Mouse (Mus musculus) lung, adult 2 months (tissue): ENCODE results near the gene Pprc1.

Source experiments
- CTCF ChIP-seq: fragments of 200-500 bp; IDR thresholded peaks from 2 replicates; pipeline ENCODE4 v1.5.1; 2011; ENCODE audit warnings: mild to moderate bottlenecking, low read length, control low read depth; ENCODE audit not compliant: insufficient read depth
- POLR2A ChIP-seq: fragments of 200-500 bp; IDR thresholded peaks from 2 replicates; pipeline ENCODE4 v1.6.1; 2011; ENCODE audit warnings: low read depth, mild to moderate bottlenecking, control low read depth, low read length, borderline replicate concordance; ENCODE audit errors: extremely low read depth

DNA sequence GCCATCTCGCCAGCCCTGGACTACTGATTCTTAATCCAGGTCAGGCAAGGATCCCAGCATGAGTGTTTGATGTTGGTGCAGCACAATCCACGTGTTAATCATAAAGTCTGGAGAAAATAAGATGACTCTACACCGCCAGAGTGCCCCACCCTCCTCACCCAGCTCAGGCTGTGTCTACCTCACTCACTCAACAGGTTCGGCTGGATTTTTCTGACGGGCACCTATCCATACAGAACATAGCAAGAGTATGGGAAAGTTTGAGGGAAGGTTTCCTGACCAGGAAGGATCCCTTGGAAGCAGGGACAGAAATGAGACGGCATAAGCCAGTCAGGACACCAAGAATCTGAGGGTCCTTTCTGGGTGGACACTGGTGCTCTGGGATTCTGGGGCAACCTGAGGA, 19.7 kb upstream of the Pprc1 start:
- TF ChIP-seq CTCF (no peak), POLR2A (no peak)
